Mouse (Mus musculus): ENCODE data around the gene Lmnb2. TPM values are rescaled to one million over a fixed set of nuclear protein-coding genes. Genes with fewer than 3 reads are reported as not detected.

Lmnb2 gene
- total RNA-seq (2021) (1 to 10 TPM; 3.6 to 5.4 TPM), polyA plus RNA-seq (2012; rRNA removed) (5.4 and 7.4 TPM in 2 replicates)
- long read RNA-seq, transcript Lmnb2-201 (12 exons, 3,531 nt) = major isoform, 7 of 8 reads
- long read RNA-seq, partial matches to known transcripts = 1 of 8 reads
- long read RNA-seq, other reads (novel, unspliced or antisense) = 0 of 8 reads

GRCm38 (mm10) chr10:80917779-80918434 is at the start of gene Lmnb2:
Lmnb2 (minus strand) TSS chr10:80918245.
- Histone ChIP-seq H3K79me2 (replicated peaks; ENCODE audit: control insufficient read depth, insufficient read depth, low read length) (no peaks in the 10 kb centered on the region), H3K27ac (peak within 1 kb of the TSS; percentile 28; the same call in 1 of the 2 replicates), H3K27me3 (ENCODE audit: control insufficient read depth, insufficient read depth, low read length) (no peaks in the 10 kb centered on the region), H3K4me1 (ENCODE audit: control insufficient read depth, insufficient read depth, low read length) (peaks cover 2% of the 10 kb centered on the region), H3K4me3 (peak within 1 kb of the TSS; percentile 76), H3K36me3 (ENCODE audit: control insufficient read depth, insufficient read depth, low read length) (no peaks in the 10 kb centered on the region), H3K9ac (ENCODE audit: low read depth, low read length) (peak within 1 kb of the TSS; percentile 74)
- whole genome bisulfite sequencing = under 1% methylated on average over 61 of the region's 61 CpGs
- intact Hi-C loops (cut with DNase I) = no loop called here
- TF ChIP-seq EP300 (IDR thresholded peaks at IDR 0.05; ENCODE audit: insufficient read depth, low read depth, low read length) (no peak), CTCF (IDR thresholded peaks at IDR 0.05) (0 out of 2 replicates have a peak, but pooled peaks have one; percentile 10), POLR2A (IDR thresholded peaks at IDR 0.05; ENCODE audit: insufficient read depth, low read depth, low read length) (no peak)
- DNase-seq = peak; percentile 81

GRCm38 (mm10) chr10:80967101-80967656 is 49.1 kb upstream of the Lmnb2 start:
- no peak for TF ChIP-seq POLR2A (IDR thresholded peaks at IDR 0.05; ENCODE audit: insufficient read depth, low read depth, low read length)
- Histone ChIP-seq H3K9ac (ENCODE audit: low read depth, low read length) (no peak overlapping the region), H3K27me3 (ENCODE audit: control insufficient read depth, insufficient read depth, low read length) (no peaks in the 10 kb centered on the region), H3K79me2 (replicated peaks; ENCODE audit: control insufficient read depth, insufficient read depth, low read length) (no peaks in the 10 kb centered on the region), H3K4me3 (no peak overlapping the region), H3K36me3 (ENCODE audit: control insufficient read depth, insufficient read depth, low read length) (no peaks in the 10 kb centered on the region), H3K4me1 (ENCODE audit: control insufficient read depth, insufficient read depth, low read length) (peaks cover 8% of the 10 kb centered on the region), H3K27ac (no peak overlapping the region)
- no peak for DNase-seq
- intact Hi-C loops (cut with DNase I) = no loop called here
- 54% methylated on average over 3 of the region's 3 CpGs for WGBS

- H3K36me3 ChIP-seq (ENCODE audit: control insufficient read depth, insufficient read depth, low read length) = no peaks in the 10 kb centered on the region
- no peaks in the 10 kb centered on the region for H3K27me3 ChIP-seq (ENCODE audit: control insufficient read depth, insufficient read depth, low read length)
- H3K79me2 ChIP-seq (replicated peaks; ENCODE audit: control insufficient read depth, insufficient read depth, low read length) = no peaks in the 10 kb centered on the region
- 42% methylated on average over 12 of the region's 12 CpGs for WGBS
- H3K27ac ChIP-seq = no peak overlapping the region
- DNase-seq = no peak
- peaks cover 9% of the 10 kb centered on the region for H3K4me1 ChIP-seq (ENCODE audit: control insufficient read depth, insufficient read depth, low read length)
- TF ChIP-seq EP300 (IDR thresholded peaks at IDR 0.05; ENCODE audit: insufficient read depth, low read depth, low read length) = no peak
- no peak for TF ChIP-seq CTCF (IDR thresholded peaks at IDR 0.05)
- no peak for TF ChIP-seq POLR2A (IDR thresholded peaks at IDR 0.05; ENCODE audit: insufficient read depth, low read depth, low read length)
- no peak overlapping the region for H3K4me3 ChIP-seq
- no peak overlapping the region for H3K9ac ChIP-seq (ENCODE audit: low read depth, low read length)
- intact Hi-C loops (cut with DNase I) = no loop called here
These were observed 48.3 kb upstream of the Lmnb2 start for GRCm38 (mm10) chr10:80966296-80966695.

- Histone ChIP-seq H3K4me3 (no peak overlapping the region), H3K9ac (ENCODE audit: low read depth, low read length) (no peak overlapping the region), H3K4me1 (ENCODE audit: control insufficient read depth, insufficient read depth, low read length) (peaks cover 9% of the 10 kb centered on the region), H3K27ac (peak overlapping the region; percentile 12), H3K79me2 (replicated peaks; ENCODE audit: control insufficient read depth, insufficient read depth, low read length) (no peaks in the 10 kb centered on the region), H3K27me3 (ENCODE audit: control insufficient read depth, insufficient read depth, low read length) (no peaks in the 10 kb centered on the region), H3K36me3 (ENCODE audit: control insufficient read depth, insufficient read depth, low read length) (no peaks in the 10 kb centered on the region)
- TF ChIP-seq CTCF (IDR thresholded peaks at IDR 0.05) (0 out of 2 replicates have a peak, but pooled peaks have one; percentile 2), POLR2A (IDR thresholded peaks at IDR 0.05; ENCODE audit: insufficient read depth, low read depth, low read length) (no peak)
- intact Hi-C loops (cut with DNase I) = no loop called here
- 36% methylated on average over 12 of the region's 12 CpGs for WGBS
- DNase-seq = peak in 1 of 2 experiments; percentile 59
These were observed 45.3 kb upstream of the Lmnb2 start for GRCm38 (mm10) chr10:80963031-80963975.

GRCm38 (mm10) chr10:80962585-80962984 is 44.5 kb upstream of the Lmnb2 start:
- peaks cover 9% of the 10 kb centered on the region for H3K4me1 ChIP-seq (ENCODE audit: control insufficient read depth, insufficient read depth, low read length)
- TF ChIP-seq EP300 (IDR thresholded peaks at IDR 0.05; ENCODE audit: insufficient read depth, low read depth, low read length) = no peak
- TF ChIP-seq POLR2A (IDR thresholded peaks at IDR 0.05; ENCODE audit: insufficient read depth, low read depth, low read length) = no peak
- TF ChIP-seq CTCF (IDR thresholded peaks at IDR 0.05) = no peak

More at GRCm38 (mm10) chr10:80962585-80962984, 44.5 kb upstream of the Lmnb2 start:
- no peaks in the 10 kb centered on the region for H3K36me3 ChIP-seq (ENCODE audit: control insufficient read depth, insufficient read depth, low read length)
- H3K27ac ChIP-seq = peak overlapping the region; percentile 26; the same call in 1 of the 2 replicates
- no peak for DNase-seq
- no peak overlapping the region for H3K4me3 ChIP-seq
- intact Hi-C loops (cut with DNase I) = no loop called here
- H3K79me2 ChIP-seq (replicated peaks; ENCODE audit: control insufficient read depth, insufficient read depth, low read length) = no peaks in the 10 kb centered on the region
- H3K27me3 ChIP-seq (ENCODE audit: control insufficient read depth, insufficient read depth, low read length) = no peaks in the 10 kb centered on the region
- 74% methylated on average over 5 of the region's 5 CpGs for WGBS
- H3K9ac ChIP-seq (ENCODE audit: low read depth, low read length) = no peak overlapping the region
